Mouse (Mus musculus): ENCODE measurements around the gene Cntnap1. TPM values are rescaled to one million over a fixed set of nuclear protein-coding genes. Genes with fewer than 3 reads are reported as not detected.

Gene Cntnap1
- polyA plus RNA-seq, 1 experiment from 2014 or later, result 1.1 TPM

- Histone ChIP-seq H3K4me2 (ENCODE audit: low read length) (no peak overlapping the region), H3K9ac (ENCODE audit: low read length) (no peak overlapping the region), H3K4me3 (ENCODE audit: control insufficient read depth in 1 of 2, insufficient read depth in 1 of 2, low read depth in 1 of 2, low read length in 2 of 2) (no peak overlapping the region), H3K4me1 (ENCODE audit: control insufficient read depth in 2 of 2, insufficient read depth in 2 of 2, low read length in 2 of 2) (peaks cover 24 to 38% of the 10 kb centered on the region in 2 experiments), H3K27ac (replicated peaks in 1 of 2; ENCODE audit: control insufficient read depth in 1 of 2, insufficient read depth in 1 of 2, low read depth in 2 of 2, low read length in 2 of 2) (no peak overlapping the region), H3K27me3 (ENCODE audit: control insufficient read depth, insufficient read depth, low read length) (no peaks in the 10 kb centered on the region), H3K36me3 (ENCODE audit: control insufficient read depth, insufficient read depth, low read length) (peaks cover 58% of the 10 kb centered on the region), H3K9me3 (ENCODE audit: control insufficient read depth, low read length) (no peaks in the 10 kb centered on the region)
- 82% methylated on average over 1 of the region's 1 CpGs for WGBS
- no peak for ATAC-seq (ENCODE audit: insufficient number of reproducible peaks, insufficient read depth, low FRiP score, low read depth)
Observed at GRCm38 (mm10) chr11:101195101-101195500, 24.8 kb downstream of the Cntnap1 start.

DNA sequence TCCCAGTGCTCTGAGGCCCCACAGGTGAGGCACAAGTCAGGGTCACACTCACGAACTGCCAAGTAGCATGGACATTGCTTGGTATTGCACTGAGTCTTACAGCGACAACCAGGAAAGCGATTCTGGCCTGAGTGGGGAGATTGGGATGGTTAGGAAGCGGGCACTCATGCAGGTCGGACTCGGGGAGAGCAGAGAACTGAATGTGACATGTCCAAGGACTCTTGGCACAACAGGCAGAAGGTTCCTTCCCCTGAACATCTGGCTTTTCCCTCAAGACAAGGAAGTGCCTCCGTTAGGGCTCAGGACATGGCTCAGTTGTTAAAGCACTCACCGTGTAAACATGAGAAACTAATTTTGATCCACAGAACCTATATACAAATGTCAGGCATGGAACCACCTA lies 25.2 kb downstream of the Cntnap1 start:
- peaks cover 62% of the 10 kb centered on the region for H3K36me3 ChIP-seq (ENCODE audit: control insufficient read depth, insufficient read depth, low read length)
- 85% methylated on average over 8 of the region's 8 CpGs for WGBS
- H3K27me3 ChIP-seq (ENCODE audit: control insufficient read depth, insufficient read depth, low read length), result no peaks in the 10 kb centered on the region
- H3K4me1 ChIP-seq (ENCODE audit: control insufficient read depth in 2 of 2, insufficient read depth in 2 of 2, low read length in 2 of 2), result peaks cover 20 to 33% of the 10 kb centered on the region in 2 experiments
- no peak overlapping the region for H3K9ac ChIP-seq (ENCODE audit: low read length)
- ATAC-seq (ENCODE audit: insufficient number of reproducible peaks, insufficient read depth, low FRiP score, low read depth), result no peak
- no peaks in the 10 kb centered on the region for H3K9me3 ChIP-seq (ENCODE audit: control insufficient read depth, low read length)
- no peak overlapping the region for H3K4me2 ChIP-seq (ENCODE audit: low read length)
- H3K27ac ChIP-seq (replicated peaks in 1 of 2; ENCODE audit: control insufficient read depth in 1 of 2, insufficient read depth in 1 of 2, low read depth in 2 of 2, low read length in 2 of 2), result no peak overlapping the region
- H3K4me3 ChIP-seq (ENCODE audit: control insufficient read depth in 1 of 2, insufficient read depth in 1 of 2, low read depth in 1 of 2, low read length in 2 of 2), result no peak overlapping the region

- no peak overlapping the region for H3K27ac ChIP-seq (replicated peaks in 1 of 2; ENCODE audit: control insufficient read depth in 1 of 2, insufficient read depth in 1 of 2, low read depth in 2 of 2, low read length in 2 of 2)
- H3K9ac ChIP-seq (ENCODE audit: low read length), result no peak overlapping the region
- peaks cover 65% of the 10 kb centered on the region for H3K36me3 ChIP-seq (ENCODE audit: control insufficient read depth, insufficient read depth, low read length)
- H3K4me2 ChIP-seq (ENCODE audit: low read length), result no peak overlapping the region
- no peak overlapping the region for H3K4me3 ChIP-seq (ENCODE audit: control insufficient read depth in 1 of 2, insufficient read depth in 1 of 2, low read depth in 1 of 2, low read length in 2 of 2)
- WGBS, result 84% methylated on average over 8 of the region's 8 CpGs
- peaks cover 15 to 27% of the 10 kb centered on the region in 2 experiments for H3K4me1 ChIP-seq (ENCODE audit: control insufficient read depth in 2 of 2, insufficient read depth in 2 of 2, low read length in 2 of 2)
- ATAC-seq (ENCODE audit: insufficient number of reproducible peaks, insufficient read depth, low FRiP score, low read depth), result no peak
- H3K27me3 ChIP-seq (ENCODE audit: control insufficient read depth, insufficient read depth, low read length), result no peaks in the 10 kb centered on the region
- H3K9me3 ChIP-seq (ENCODE audit: control insufficient read depth, low read length), result no peaks in the 10 kb centered on the region
Observed at GRCm38 (mm10) chr11:101196175-101196574, 25.9 kb downstream of the Cntnap1 start.

DNA sequence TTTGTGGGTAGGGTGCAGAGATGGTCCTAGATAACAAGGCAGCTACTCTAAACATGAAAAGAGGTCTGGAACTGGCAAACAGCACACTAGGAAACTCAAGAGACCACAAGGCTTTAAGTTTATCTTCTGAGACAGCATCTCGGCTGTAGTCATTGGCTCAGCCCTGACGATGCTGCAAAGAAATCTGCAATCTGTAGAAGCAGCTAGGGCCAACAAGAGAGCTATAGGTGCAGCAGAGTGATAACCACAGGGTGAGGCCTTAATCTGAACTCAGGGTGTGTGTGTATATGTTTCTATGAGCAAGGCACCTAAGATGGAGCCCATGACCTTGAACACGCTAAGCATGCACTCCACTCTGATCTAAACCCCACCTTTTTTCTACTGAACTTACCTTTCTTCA lies 29.2 kb downstream of the Cntnap1 start:
- WGBS, result 86% methylated on average over 3 of the region's 3 CpGs
- Histone ChIP-seq H3K27me3 (ENCODE audit: control insufficient read depth, insufficient read depth, low read length) (no peaks in the 10 kb centered on the region), H3K4me2 (ENCODE audit: low read length) (no peak overlapping the region), H3K9me3 (ENCODE audit: control insufficient read depth, low read length) (no peaks in the 10 kb centered on the region), H3K27ac (replicated peaks in 1 of 2; ENCODE audit: control insufficient read depth in 1 of 2, insufficient read depth in 1 of 2, low read depth in 2 of 2, low read length in 2 of 2) (no peak overlapping the region), H3K9ac (ENCODE audit: low read length) (no peak overlapping the region), H3K4me3 (ENCODE audit: control insufficient read depth in 1 of 2, insufficient read depth in 1 of 2, low read depth in 1 of 2, low read length in 2 of 2) (no peak overlapping the region), H3K36me3 (ENCODE audit: control insufficient read depth, insufficient read depth, low read length) (peaks cover 79% of the 10 kb centered on the region), H3K4me1 (ENCODE audit: control insufficient read depth in 2 of 2, insufficient read depth in 2 of 2, low read length in 2 of 2) (peaks cover 0 to 5% of the 10 kb centered on the region in 2 experiments; a peak in 1 of 4 replicates)
- no peak for ATAC-seq (ENCODE audit: insufficient number of reproducible peaks, insufficient read depth, low FRiP score, low read depth)

DNA sequence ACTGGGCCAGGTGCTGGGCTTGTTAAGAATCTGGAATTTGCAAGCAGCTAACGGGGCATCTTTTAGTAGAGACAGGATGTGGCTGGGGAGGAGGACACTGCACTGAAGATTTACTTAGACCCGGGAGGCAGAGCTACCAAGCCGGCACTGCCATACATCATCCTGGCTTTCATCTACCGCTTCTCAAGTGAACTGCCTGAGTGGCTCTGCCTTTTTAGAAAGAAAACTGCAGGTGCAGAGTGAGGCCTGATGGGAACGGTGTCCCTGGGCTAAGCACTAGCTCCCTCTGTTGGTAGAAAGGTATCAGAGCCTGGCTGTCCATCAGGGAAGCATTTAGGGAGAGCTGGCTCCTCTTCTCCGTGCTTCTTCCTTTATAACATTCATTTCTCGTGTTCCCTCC lies 30.7 kb downstream of the Cntnap1 start:
- Histone ChIP-seq H3K9ac (ENCODE audit: low read length) (no peak overlapping the region), H3K4me2 (ENCODE audit: low read length) (no peak overlapping the region), H3K27ac (replicated peaks in 1 of 2; ENCODE audit: control insufficient read depth in 1 of 2, insufficient read depth in 1 of 2, low read depth in 2 of 2, low read length in 2 of 2) (no peak overlapping the region), H3K36me3 (ENCODE audit: control insufficient read depth, insufficient read depth, low read length) (peaks cover 83% of the 10 kb centered on the region), H3K9me3 (ENCODE audit: control insufficient read depth, low read length) (no peaks in the 10 kb centered on the region), H3K4me1 (ENCODE audit: control insufficient read depth in 2 of 2, insufficient read depth in 2 of 2, low read length in 2 of 2) (no peaks in the 10 kb centered on the region), H3K4me3 (ENCODE audit: control insufficient read depth in 1 of 2, insufficient read depth in 1 of 2, low read depth in 1 of 2, low read length in 2 of 2) (no peak overlapping the region), H3K27me3 (ENCODE audit: control insufficient read depth, insufficient read depth, low read length) (no peaks in the 10 kb centered on the region)
- no peak for ATAC-seq (ENCODE audit: insufficient number of reproducible peaks, insufficient read depth, low FRiP score, low read depth)
- WGBS, result 23% methylated on average over 7 of the region's 7 CpGs

DNA sequence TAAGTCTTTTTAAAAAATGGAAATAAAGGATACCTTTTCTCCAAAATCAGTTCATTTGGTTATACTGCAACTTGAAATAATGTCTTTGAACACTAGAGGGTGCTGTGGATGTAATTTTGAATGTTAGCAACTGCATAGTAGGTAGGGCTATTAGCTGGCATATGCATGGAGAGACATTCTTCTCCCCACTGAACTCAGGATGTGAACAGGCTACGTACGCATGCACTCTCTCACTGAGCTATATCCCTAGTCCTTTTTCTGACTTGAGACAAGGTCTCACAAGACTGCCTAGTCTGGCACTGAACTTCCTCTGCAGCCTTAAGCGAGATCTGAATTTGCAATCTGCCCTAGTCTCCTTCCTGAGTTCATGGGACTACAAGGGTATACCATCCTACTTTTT lies 41.6 kb downstream of the Cntnap1 start:
- WGBS, result 36% methylated on average over 3 of the region's 3 CpGs
- ATAC-seq (ENCODE audit: insufficient number of reproducible peaks, insufficient read depth, low FRiP score, low read depth), result no peak
- H3K9ac ChIP-seq (ENCODE audit: low read length), result no peak overlapping the region

DNA sequence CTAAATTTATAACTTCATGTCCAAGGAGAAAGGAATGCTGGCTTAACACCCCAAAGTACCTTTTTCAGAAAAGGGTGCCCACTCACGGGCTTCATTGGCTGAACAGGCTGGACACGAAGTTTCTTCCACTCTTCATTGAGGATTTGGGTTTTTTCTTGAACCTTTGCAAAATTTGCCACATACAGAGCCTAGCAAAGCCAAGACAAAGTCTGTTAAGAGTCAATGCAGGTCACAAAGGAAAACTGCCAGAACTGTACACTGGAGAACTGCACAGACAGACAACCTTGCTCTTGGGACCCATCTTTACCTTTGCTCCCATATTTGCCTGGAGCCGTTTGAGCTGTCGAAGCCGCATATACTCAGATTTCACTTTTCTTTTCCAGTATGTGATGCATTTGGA lies 46.6 kb downstream of the Cntnap1 start:
- WGBS, result 90% methylated on average over 5 of the region's 5 CpGs
- peaks cover 58% of the 10 kb centered on the region for H3K36me3 ChIP-seq (ENCODE audit: control insufficient read depth, insufficient read depth, low read length)
- no peaks in the 10 kb centered on the region for H3K27me3 ChIP-seq (ENCODE audit: control insufficient read depth, insufficient read depth, low read length)
- no peak overlapping the region for H3K4me2 ChIP-seq (ENCODE audit: low read length)
- no peak overlapping the region for H3K9ac ChIP-seq (ENCODE audit: low read length)
- H3K27ac ChIP-seq (replicated peaks in 1 of 2; ENCODE audit: control insufficient read depth in 1 of 2, insufficient read depth in 1 of 2, low read depth in 2 of 2, low read length in 2 of 2), result no peak overlapping the region
- no peaks in the 10 kb centered on the region for H3K4me1 ChIP-seq (ENCODE audit: control insufficient read depth in 2 of 2, insufficient read depth in 2 of 2, low read length in 2 of 2)
- no peak for ATAC-seq (ENCODE audit: insufficient number of reproducible peaks, insufficient read depth, low FRiP score, low read depth)
- H3K9me3 ChIP-seq (ENCODE audit: control insufficient read depth, low read length), result no peaks in the 10 kb centered on the region
- no peak overlapping the region for H3K4me3 ChIP-seq (ENCODE audit: control insufficient read depth in 1 of 2, insufficient read depth in 1 of 2, low read depth in 1 of 2, low read length in 2 of 2)

More for the DNA sequence above, 41.6 kb downstream of the Cntnap1 start:
- Histone ChIP-seq H3K9me3 (ENCODE audit: control insufficient read depth, low read length) (no peaks in the 10 kb centered on the region), H3K4me2 (ENCODE audit: low read length) (no peak overlapping the region), H3K27ac (replicated peaks in 1 of 2; ENCODE audit: control insufficient read depth in 1 of 2, insufficient read depth in 1 of 2, low read depth in 2 of 2, low read length in 2 of 2) (no peak overlapping the region), H3K36me3 (ENCODE audit: control insufficient read depth, insufficient read depth, low read length) (peaks cover 81% of the 10 kb centered on the region), H3K4me3 (ENCODE audit: control insufficient read depth in 1 of 2, insufficient read depth in 1 of 2, low read depth in 1 of 2, low read length in 2 of 2) (no peak overlapping the region), H3K4me1 (ENCODE audit: control insufficient read depth in 2 of 2, insufficient read depth in 2 of 2, low read length in 2 of 2) (no peaks in the 10 kb centered on the region), H3K27me3 (ENCODE audit: control insufficient read depth, insufficient read depth, low read length) (no peaks in the 10 kb centered on the region)

DNA sequence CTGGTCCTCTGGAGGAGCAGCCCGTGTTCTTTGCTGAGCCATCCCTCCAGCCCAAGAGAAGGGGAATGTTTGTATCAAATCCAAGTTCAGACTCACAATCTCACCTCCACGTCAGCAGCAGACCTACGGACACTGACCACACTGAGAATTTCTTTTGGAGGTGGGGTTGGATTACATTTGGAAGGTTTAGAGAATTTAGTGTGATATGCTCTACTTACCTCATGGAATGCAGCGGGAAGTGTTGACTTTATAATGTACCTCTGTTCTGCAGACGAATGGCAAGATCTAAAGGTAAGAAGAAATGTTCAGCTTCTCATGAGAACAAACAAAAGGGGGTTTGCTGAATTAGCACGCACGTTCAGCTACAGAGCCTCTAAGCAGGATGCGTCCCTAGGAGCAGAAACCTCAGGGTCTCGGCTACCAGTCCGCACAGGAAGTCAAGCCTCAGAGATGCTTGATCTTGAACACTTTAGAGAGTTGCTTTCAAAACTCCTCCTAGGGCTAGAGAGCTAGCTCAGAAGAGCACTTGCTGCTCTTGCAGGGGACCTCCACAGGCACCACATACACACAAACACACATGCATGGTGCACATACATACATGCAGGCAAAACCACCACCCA lies 48.2 kb downstream of the Cntnap1 start:
- Histone ChIP-seq H3K9me3 (ENCODE audit: control insufficient read depth, low read length) (no peaks in the 10 kb centered on the region), H3K4me3 (ENCODE audit: control insufficient read depth in 1 of 2, insufficient read depth in 1 of 2, low read depth in 1 of 2, low read length in 2 of 2) (no peak overlapping the region), H3K27me3 (ENCODE audit: control insufficient read depth, insufficient read depth, low read length) (no peaks in the 10 kb centered on the region), H3K36me3 (ENCODE audit: control insufficient read depth, insufficient read depth, low read length) (peaks cover 50% of the 10 kb centered on the region), H3K27ac (replicated peaks in 1 of 2; ENCODE audit: control insufficient read depth in 1 of 2, insufficient read depth in 1 of 2, low read depth in 2 of 2, low read length in 2 of 2) (no peak overlapping the region), H3K9ac (ENCODE audit: low read length) (no peak overlapping the region), H3K4me2 (ENCODE audit: low read length) (no peak overlapping the region), H3K4me1 (ENCODE audit: control insufficient read depth in 2 of 2, insufficient read depth in 2 of 2, low read length in 2 of 2) (no peaks in the 10 kb centered on the region)
- ATAC-seq (ENCODE audit: insufficient number of reproducible peaks, insufficient read depth, low FRiP score, low read depth), result no peak
- WGBS, result 76% methylated on average over 10 of the region's 10 CpGs
